In the genomic region with DNA sequence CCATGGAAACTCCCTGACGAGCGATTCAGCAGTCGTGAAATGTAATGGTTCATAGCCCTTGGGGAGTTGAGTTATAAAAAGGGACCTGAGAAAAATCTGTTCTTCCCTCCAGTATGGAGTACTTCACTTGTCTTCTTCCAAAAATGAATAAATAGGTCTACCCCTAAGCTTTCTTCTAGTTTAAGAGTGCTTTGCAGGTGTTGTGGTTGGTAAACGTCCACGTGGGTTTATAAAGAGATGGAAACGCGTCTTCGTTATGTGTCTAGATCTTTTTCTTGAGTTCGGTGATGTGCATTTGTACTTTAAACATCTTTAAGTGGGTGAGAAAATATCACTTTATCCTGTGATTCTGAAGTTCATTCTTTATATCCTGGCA, we compare ENCODE assay signal across 8 mouse cellular contexts. TPM values are rescaled to one million over a fixed set of nuclear protein-coding genes. Genes with fewer than 3 reads are reported as not detected.
A peak's percentile ranks its signal among the peaks of the same experiment; 100 is the strongest.
DNase-seq lines count a peak whose midpoint lies in the region; ATAC-seq and TF ChIP-seq lines count a peak whose summit lies in the region.

No protein-coding gene starts in this region.

- peak overlapping the region; percentile 80 for H3K4me2 ChIP-seq in heart, embryonic 12.5 days
- peak overlapping the region; percentile 65 for H3K4me2 ChIP-seq in forebrain, embryonic 14.5 days (ENCODE audit: low read length)
- peak overlapping the region; percentile 89 for H3K4me2 ChIP-seq in liver, embryonic 15.5 days

- TF ChIP-seq CTCF in E14TG2a.4 (conservative IDR thresholded peaks at IDR 0.05; ENCODE audit: low read length), result no peak

- no peak for ATAC-seq in heart, embryonic 12.5 days (ENCODE audit: insufficient number of reproducible peaks, low FRiP score)
- no peak for ATAC-seq in forebrain, embryonic 14.5 days
- ATAC-seq in liver, embryonic 15.5 days (ENCODE audit: insufficient read depth), result no peak

- H3K27me3 ChIP-seq in heart, embryonic 12.5 days (replicated peaks), result no peaks in the 10 kb centered on the region
- no peaks in the 10 kb centered on the region for H3K27me3 ChIP-seq in E14TG2a.4 (ENCODE audit: insufficient read depth, low read length)
- H3K27me3 ChIP-seq in forebrain, embryonic 14.5 days (replicated peaks; ENCODE audit: control insufficient read depth, insufficient read depth, low read length), result no peaks in the 10 kb centered on the region
- no peaks in the 10 kb centered on the region for H3K27me3 ChIP-seq in liver, embryonic 15.5 days

- intact Hi-C loops in heart, postnatal 14 days (cut with DNase I), result loop anchor here (10.0 kb wide), 2 partner anchors 109 to 209 kb away; partner anchors contain the start of genes Gtpbp4 and Larp4b

- peak overlapping the region; percentile 84 for H3K9ac ChIP-seq in heart, embryonic 12.5 days
- H3K9ac ChIP-seq in forebrain, embryonic 14.5 days (ENCODE audit: low read length), result peak overlapping the region; percentile 75
- peak overlapping the region; percentile 73 for H3K9ac ChIP-seq in liver, embryonic 15.5 days

- H3K9me3 ChIP-seq in heart, embryonic 12.5 days (replicated peaks), result no peaks in the 10 kb centered on the region
- no peaks in the 10 kb centered on the region for H3K9me3 ChIP-seq in E14TG2a.4 (ENCODE audit: low read length)
- H3K9me3 ChIP-seq in forebrain, embryonic 14.5 days (replicated peaks; ENCODE audit: control insufficient read depth, low read length), result no peaks in the 10 kb centered on the region
- H3K9me3 ChIP-seq in liver, embryonic 15.5 days (replicated peaks), result no peaks in the 10 kb centered on the region

- WGBS in heart, embryonic 12.5 days, result 6% methylated on average over 9 of the region's 9 CpGs
- WGBS in forebrain, embryonic 14.5 days, result 1% methylated on average over 9 of the region's 9 CpGs
- WGBS in liver, embryonic 15.5 days (ENCODE audit: insufficient replicate concordance), result 4% methylated on average over 9 of the region's 9 CpGs

- H3K4me1 ChIP-seq in heart, embryonic 12.5 days (replicated peaks), result peaks cover 8% of the 10 kb centered on the region
- peaks cover 21% of the 10 kb centered on the region for H3K4me1 ChIP-seq in E14TG2a.4 (replicated peaks; ENCODE audit: low read depth, low read length)
- peaks cover 2% of the 10 kb centered on the region; the same call in 1 of the 2 replicates for H3K4me1 ChIP-seq in forebrain, embryonic 14.5 days (ENCODE audit: control insufficient read depth, insufficient read depth, low read length)
- peaks cover 15% of the 10 kb centered on the region for H3K4me1 ChIP-seq in liver, embryonic 15.5 days (replicated peaks)

- DNase-seq in heart, postnatal 14 days, result no peak
- DNase-seq in forebrain, embryonic 14.5 days (ENCODE audit: low spot score), result no peak
- no peak for DNase-seq in ovary, adult 18-20 months (ENCODE audit: low spot score)
- DNase-seq in ovary, postnatal 36 days (ENCODE audit: low spot score), result no peak
- no peak for DNase-seq in frontal cortex, postnatal 36 days (ENCODE audit: low spot score in 2 of 2)

- H3K36me3 ChIP-seq in heart, embryonic 12.5 days, result peaks cover 16% of the 10 kb centered on the region
- peaks cover 35% of the 10 kb centered on the region for H3K36me3 ChIP-seq in E14TG2a.4 (ENCODE audit: insufficient read depth, low read length)
- H3K36me3 ChIP-seq in forebrain, embryonic 14.5 days (ENCODE audit: control insufficient read depth, insufficient read depth, low read length), result peaks cover 18% of the 10 kb centered on the region
- peaks cover 21% of the 10 kb centered on the region for H3K36me3 ChIP-seq in liver, embryonic 15.5 days (replicated peaks)

- peak overlapping the region; percentile 83 for H3K4me3 ChIP-seq in heart, embryonic 12.5 days
- H3K4me3 ChIP-seq in E14TG2a.4 (replicated peaks; ENCODE audit: low read length), result peak overlapping the region; percentile 97
- peak overlapping the region; percentile 66 for H3K4me3 ChIP-seq in forebrain, embryonic 14.5 days (ENCODE audit: low read depth, low read length)
- H3K4me3 ChIP-seq in liver, embryonic 15.5 days (replicated peaks), result peak overlapping the region; percentile 86

- H3K27ac ChIP-seq in heart, embryonic 12.5 days (ENCODE audit: poor library complexity, severe bottlenecking), result peak overlapping the region; percentile 82
- H3K27ac ChIP-seq in forebrain, embryonic 14.5 days (ENCODE audit: low read depth, low read length), result peak overlapping the region; percentile 82
- H3K27ac ChIP-seq in liver, embryonic 15.5 days (replicated peaks), result peak overlapping the region; percentile 88

RNA-seq across cellular contexts. Expression of gene Idi1, which starts 0.9 kb away (rescaled TPM):
- polyA plus RNA-seq in heart, embryonic 12.5 days (2016; fragmentation: Nextera tagmentation; extraction: Ambion mirVana), result 58.4 and 63.5 TPM in 2 replicates
- 1 to 10 TPM; 5.7 to 6.5 TPM for total RNA-seq in heart, postnatal 14 days (2021)
- polyA plus RNA-seq in forebrain, embryonic 14.5 days (2014; fragmentation: Nextera tagmentation; extraction: Ambion mirVana), result 85.6 and 85.9 TPM in 2 replicates
- 82.0 and 85.3 TPM in 2 replicates for polyA plus RNA-seq in liver, embryonic 15.5 days (2015; fragmentation: Nextera tagmentation; extraction: Ambion mirVana)

RNA-seq across cellular contexts. Expression of gene Wdr37, which starts 14.5 kb away (rescaled TPM):
- polyA plus RNA-seq in heart, embryonic 12.5 days (2016; fragmentation: Nextera tagmentation; extraction: Ambion mirVana), result 24.2 and 26.3 TPM in 2 replicates
- total RNA-seq in heart, postnatal 14 days (2021), result 10 to 100 TPM; 33.1 to 39.1 TPM
- polyA plus RNA-seq in forebrain, embryonic 14.5 days (2014; fragmentation: Nextera tagmentation; extraction: Ambion mirVana), result 49.3 and 52.2 TPM in 2 replicates
- 7.0 and 7.2 TPM in 2 replicates for polyA plus RNA-seq in liver, embryonic 15.5 days (2015; fragmentation: Nextera tagmentation; extraction: Ambion mirVana)
